Mouse (Mus musculus) intestine, postnatal 0 days (tissue): ENCODE results near the gene Brix1. TPM values are rescaled to one million over a fixed set of nuclear protein-coding genes. Genes with fewer than 3 reads are reported as not detected.
"Not testable (repeated sequence)": the region's sequence is repeated elsewhere in the genome, so short reads cannot be mapped to it uniquely, and the experiment has no call there.

Source experiments
- ATAC-seq: fragments of 200-750 bp; cut with Nextera tagmentation; 2 replicates; pipeline ENCODE4 v1.8.0; 2017; ENCODE audit warnings: mild to moderate bottlenecking, moderate TSS enrichment, moderate library complexity
- H3K27ac ChIP-seq: fragments of 300-500 bp; sonication (generic); 2 replicates; pipeline ENCODE4 v1.5.1; 2014; ENCODE audit warnings: mild to moderate bottlenecking, low read depth, low read length, moderate library complexity
- H3K27me3 ChIP-seq: fragments of 300-500 bp; sonication (generic); replicated peaks from 2 replicates; pipeline ENCODE4 v1.6.1; 2014; ENCODE audit warnings: low read length, mixed read lengths; ENCODE audit not compliant: control insufficient read depth, insufficient read depth
- H3K36me3 ChIP-seq: fragments of 300-500 bp; sonication (generic); 2 replicates; pipeline ENCODE4 v1.6.1; 2014; ENCODE audit warnings: mild to moderate bottlenecking, moderate library complexity; ENCODE audit not compliant: control insufficient read depth, insufficient read depth
- H3K4me1 ChIP-seq: fragments of 300-500 bp; sonication (generic); replicated peaks from 2 replicates; pipeline ENCODE4 v1.6.1; 2014; ENCODE audit warnings: antibody characterized with exemption, low read length, mixed read lengths; ENCODE audit not compliant: control insufficient read depth, insufficient read depth
- H3K4me2 ChIP-seq: fragments of 300-500 bp; sonication (generic); replicated peaks from 2 replicates; pipeline ENCODE4 v1.6.1; 2014; ENCODE audit warnings: low read depth, mild to moderate bottlenecking, moderate library complexity
- H3K4me3 ChIP-seq: fragments of 300-500 bp; sonication (generic); 2 replicates; pipeline ENCODE4 v1.5.1; 2014; ENCODE audit warnings: low read depth, low read length
- H3K9ac ChIP-seq: fragments of 300-500 bp; sonication (generic); 2 replicates; pipeline ENCODE4 v1.6.1; 2014; ENCODE audit warnings: mild to moderate bottlenecking, low read depth, low read length
- H3K9me3 ChIP-seq: fragments of 300-500 bp; sonication (generic); 2 replicates; pipeline ENCODE4 v1.6.1; 2016; ENCODE audit warnings: mixed run types; ENCODE audit not compliant: control insufficient read depth
- CTCF ChIP-seq: sonication (generic); IDR thresholded peaks from 2 replicates; pipeline ENCODE4 v1.5.1; 2016; ENCODE audit warnings: low read depth, mild to moderate bottlenecking, control low read depth, antibody characterized with exemption, moderate library complexity
- WGBS: fragments of 180-500 bp; shearing (Covaris S2); extraction: QIAGEN DNeasy Blood & Tissue Kit; methylation state at CpG from one replicate; pipeline ENCODE4 v1.1.7; 2014; 5-methylcytosine and 5-hydroxymethylcytosine counted together
- polyA plus RNA-seq: library from polyadenylated mRNA; unstranded; fragments of >200 nt; fragmentation: Nextera tagmentation; extraction: Ambion mirVana; gene quantifications from 2 replicates; pipeline ENCODE4 v1.2.1, GENCODE M21; 2015

Gene Brix1
- polyA plus RNA-seq, 1 experiment from 2014 or later: 65.4 TPM

DNA sequence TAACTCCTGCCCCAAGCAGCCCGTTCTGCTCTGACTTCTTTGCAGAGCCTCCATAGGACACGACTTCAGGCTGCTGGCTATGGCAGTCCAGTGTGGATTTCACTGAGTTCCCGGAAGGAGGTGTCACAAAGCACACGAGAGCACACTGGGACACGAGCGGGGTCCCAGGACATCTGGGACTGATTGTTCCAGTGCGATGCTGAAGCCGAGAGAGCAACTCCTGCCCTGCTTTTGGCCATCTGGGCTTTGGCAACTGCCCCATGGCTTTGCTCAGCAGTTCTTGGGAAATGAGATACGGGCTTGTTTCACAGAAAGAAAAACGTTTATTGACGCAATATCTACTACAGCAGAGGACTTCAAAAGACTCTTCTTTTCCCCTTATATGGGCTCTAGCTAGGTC, 20.4 kb upstream of the Brix1 start:
- Histone ChIP-seq H3K27ac (no peak overlapping the region), H3K4me2 (no peak overlapping the region), H3K27me3 (no peaks in the 10 kb centered on the region), H3K9ac (no peak overlapping the region), H3K4me3 (no peak overlapping the region), H3K4me1 (no peaks in the 10 kb centered on the region), H3K36me3 (no peaks in the 10 kb centered on the region), H3K9me3 (no peaks in the 10 kb centered on the region)
- no peak for ATAC-seq
- TF ChIP-seq CTCF: no peak
- WGBS: 73% methylated on average over 11 of the region's 11 CpGs

DNA sequence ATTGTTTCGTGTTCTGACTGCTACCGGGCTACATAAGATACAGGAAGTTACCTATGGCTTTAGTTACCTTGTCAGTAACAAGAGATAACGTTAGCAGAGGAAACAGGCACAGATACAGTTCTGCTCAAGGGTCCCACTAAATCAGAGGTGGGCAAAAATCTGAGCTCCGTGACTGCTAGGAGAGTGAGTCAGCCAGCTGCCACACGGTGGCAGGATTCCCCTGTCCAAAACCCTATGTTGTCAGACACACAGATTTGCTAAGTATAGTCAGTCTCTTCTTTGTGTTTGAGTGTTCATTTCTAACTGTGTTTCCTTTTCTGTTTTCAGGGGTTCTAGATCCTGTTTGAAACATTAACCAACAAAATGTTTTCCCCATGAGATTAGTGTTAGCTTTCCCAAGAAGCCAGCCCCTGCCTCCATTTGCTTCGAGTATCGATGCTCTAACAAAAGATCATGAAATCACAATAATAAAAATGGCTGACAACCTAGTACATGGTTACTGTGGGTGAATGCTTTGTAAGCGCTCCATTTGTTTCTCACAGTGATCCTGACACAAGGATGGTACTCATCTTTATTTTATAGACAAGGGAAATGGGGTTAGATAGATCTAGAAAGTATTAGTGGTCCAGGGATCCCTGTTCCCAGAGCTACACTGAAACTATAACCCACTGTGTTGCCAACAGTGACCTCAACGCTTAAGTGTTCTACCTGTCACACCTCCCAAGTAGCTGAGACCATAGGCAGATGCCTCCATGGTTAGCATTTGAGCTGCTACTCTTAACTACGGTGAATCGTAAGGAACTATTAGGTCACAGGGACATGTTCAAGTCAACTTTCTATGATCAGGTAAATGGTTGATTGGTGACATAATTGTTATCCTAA, 15.3 kb upstream of the Brix1 start:
- TF ChIP-seq CTCF: peak; percentile 87
- Histone ChIP-seq H3K36me3 (0 out of 2 replicates have a peak, but pooled peaks cover 3% of the 10 kb centered on the region), H3K4me2 (no peak overlapping the region), H3K27ac (no peak overlapping the region), H3K4me1 (no peaks in the 10 kb centered on the region), H3K9me3 (no peaks in the 10 kb centered on the region), H3K4me3 (no peak overlapping the region), H3K27me3 (no peaks in the 10 kb centered on the region), H3K9ac (no peak overlapping the region)
- WGBS: 55% methylated on average over 11 of the region's 11 CpGs
- ATAC-seq: no peak

DNA sequence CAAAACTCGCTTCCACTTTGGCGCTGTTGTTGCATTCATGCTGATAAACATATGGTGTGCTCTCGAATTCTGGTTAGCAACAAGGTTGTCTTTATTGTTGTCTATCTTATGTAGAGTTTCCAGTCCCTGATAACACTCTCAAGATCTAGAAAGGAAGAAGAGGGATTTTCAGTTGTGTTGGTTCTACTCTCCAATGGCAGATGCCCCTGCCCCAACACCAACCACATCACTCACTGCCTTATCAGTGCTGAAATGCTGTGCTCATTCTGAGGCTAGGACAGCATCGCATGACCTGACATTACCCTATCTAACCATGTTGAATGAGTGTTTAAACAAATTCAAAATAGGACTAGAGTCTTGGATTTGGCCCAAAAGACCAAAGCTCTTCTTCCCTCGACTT, 14.3 kb upstream of the Brix1 start:
- H3K4me3 ChIP-seq: no peak overlapping the region
- no peak for ATAC-seq
- no peak overlapping the region for H3K27ac ChIP-seq
- no peaks in the 10 kb centered on the region for H3K27me3 ChIP-seq
- 0 out of 2 replicates have a peak, but pooled peaks cover 6% of the 10 kb centered on the region for H3K36me3 ChIP-seq
- WGBS: 76% methylated on average over 5 of the region's 5 CpGs
- H3K4me2 ChIP-seq: no peak overlapping the region
- H3K9ac ChIP-seq: no peak overlapping the region
- H3K4me1 ChIP-seq: no peaks in the 10 kb centered on the region
- no peaks in the 10 kb centered on the region for H3K9me3 ChIP-seq
- TF ChIP-seq CTCF: no peak

DNA sequence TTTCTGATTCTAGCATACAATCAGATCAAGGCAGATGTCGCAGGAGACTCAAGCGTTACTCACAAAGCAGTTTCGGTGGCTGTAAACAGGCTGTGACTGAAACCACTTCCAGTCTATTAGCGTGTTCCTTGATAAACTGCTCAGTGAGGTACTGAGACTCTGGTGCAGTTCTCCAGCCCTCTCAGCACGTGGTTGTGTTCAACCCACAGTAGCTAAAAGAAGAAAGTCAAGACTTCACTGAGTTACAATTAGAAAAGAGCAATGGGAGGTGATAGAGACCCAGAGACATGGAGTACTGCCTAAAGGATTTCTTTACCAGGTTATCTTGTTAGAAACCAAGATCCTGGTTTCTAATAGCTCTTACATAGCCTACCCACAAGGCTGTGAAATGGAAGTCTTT, 13.8 kb upstream of the Brix1 start:
- no peak for ATAC-seq
- no peaks in the 10 kb centered on the region for H3K9me3 ChIP-seq
- H3K9ac ChIP-seq: no peak overlapping the region
- no peaks in the 10 kb centered on the region for H3K4me1 ChIP-seq
- no peak overlapping the region for H3K4me2 ChIP-seq
- 75% methylated on average over 5 of the region's 5 CpGs for WGBS
- 0 out of 2 replicates have a peak, but pooled peaks cover 6% of the 10 kb centered on the region for H3K36me3 ChIP-seq
- no peak overlapping the region for H3K4me3 ChIP-seq
- H3K27ac ChIP-seq: no peak overlapping the region
- no peaks in the 10 kb centered on the region for H3K27me3 ChIP-seq
- TF ChIP-seq CTCF: no peak

DNA sequence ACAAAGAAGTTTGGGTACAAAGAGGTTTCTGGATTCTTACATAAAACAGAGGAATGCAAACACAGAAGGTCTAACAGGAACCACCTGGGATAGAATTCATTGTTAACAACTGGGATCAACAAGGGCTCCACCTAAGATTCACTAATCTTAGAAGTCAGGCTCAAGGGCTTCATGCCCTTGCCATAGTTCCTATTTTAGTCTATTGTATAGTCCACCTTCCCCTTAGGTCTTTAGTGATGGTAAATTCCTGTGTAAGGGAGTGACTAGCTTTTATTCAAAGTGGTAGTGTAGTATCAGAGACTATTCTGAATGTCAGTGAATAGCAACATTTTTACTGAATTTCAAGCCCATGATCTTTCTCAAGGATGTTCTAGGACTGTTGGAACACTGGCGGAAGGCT, 10.9 kb upstream of the Brix1 start:
- 95% methylated on average over 1 of the region's 1 CpGs for WGBS

DNA sequence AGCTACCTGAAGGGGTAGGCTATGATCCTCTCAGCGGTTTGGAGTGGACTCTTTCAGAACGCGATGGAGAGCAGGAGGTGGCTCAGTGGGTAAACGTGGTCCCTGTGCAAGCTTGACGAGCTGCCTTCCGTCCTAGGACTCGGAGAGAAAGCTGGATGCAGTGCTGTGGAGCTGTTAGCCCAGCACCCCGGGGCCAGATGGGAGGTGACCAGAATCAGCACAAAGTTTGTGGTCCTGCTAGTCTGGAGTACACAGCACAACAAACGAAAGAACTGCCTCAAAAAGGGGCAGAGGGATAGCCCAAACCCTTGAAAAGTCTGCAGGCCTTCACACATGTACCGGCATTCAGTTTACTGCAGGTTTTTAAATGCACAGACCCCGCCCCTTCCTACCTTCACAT, 10.2 kb upstream of the Brix1 start:
- no peaks in the 10 kb centered on the region for H3K4me1 ChIP-seq
- WGBS: 90% methylated on average over 11 of the region's 11 CpGs
- H3K27me3 ChIP-seq: no peaks in the 10 kb centered on the region
- ATAC-seq: no peak
- H3K27ac ChIP-seq: no peak overlapping the region
- H3K4me3 ChIP-seq: no peak overlapping the region
- H3K9ac ChIP-seq: no peak overlapping the region
- no peaks in the 10 kb centered on the region for H3K9me3 ChIP-seq
- no peak for TF ChIP-seq CTCF
- peaks cover 22% of the 10 kb centered on the region for H3K36me3 ChIP-seq
- H3K4me2 ChIP-seq: no peak overlapping the region

More for the DNA sequence above, 10.9 kb upstream of the Brix1 start:
- H3K4me1 ChIP-seq, H3K9me3 ChIP-seq, H3K4me3 ChIP-seq, ATAC-seq, H3K27me3 ChIP-seq, H3K4me2 ChIP-seq, H3K9ac ChIP-seq, H3K27ac ChIP-seq: not testable (repeated sequence)
- H3K36me3 ChIP-seq: peaks cover 19% of the 10 kb centered on the region
